Mouse (Mus musculus) limb, embryonic 13.5 days (tissue): Measurements from ENCODE around the gene Bloc1s4. TPM values are rescaled to one million over a fixed set of nuclear protein-coding genes. Genes with fewer than 3 reads are reported as not detected.

Experiments
- ATAC-seq: fragments of 200-750 bp; cut with Nextera tagmentation; 2 replicates; pipeline ENCODE4 v1.8.0; 2017; ENCODE audit warnings: low read depth, moderate number of reproducible peaks, moderate TSS enrichment; ENCODE audit not compliant: low FRiP score
- H3K27ac ChIP-seq: fragments of 300-500 bp; sonication (generic); 2 replicates; pipeline ENCODE4 v1.5.1; 2015; ENCODE audit warnings: inconsistent platforms, mild to moderate bottlenecking, moderate library complexity
- H3K27me3 ChIP-seq: fragments of 300-500 bp; sonication (generic); 2 replicates; pipeline ENCODE4 v1.6.1; 2015; ENCODE audit warnings: mild to moderate bottlenecking, inconsistent platforms
- H3K36me3 ChIP-seq: fragments of 300-500 bp; sonication (generic); 2 replicates; pipeline ENCODE4 v1.6.1; 2015; ENCODE audit warnings: inconsistent platforms, mild to moderate bottlenecking, moderate library complexity
- H3K4me1 ChIP-seq: fragments of 300-500 bp; sonication (generic); 2 replicates; pipeline ENCODE4 v1.6.1; 2015; ENCODE audit warnings: inconsistent platforms
- H3K4me2 ChIP-seq: fragments of 300-500 bp; sonication (generic); replicated peaks from 2 replicates; pipeline ENCODE4 v1.6.1; 2015; ENCODE audit warnings: inconsistent platforms, mild to moderate bottlenecking, moderate library complexity
- H3K4me3 ChIP-seq: fragments of 300-500 bp; sonication (generic); 2 replicates; pipeline ENCODE4 v1.5.1; 2015; ENCODE audit warnings: moderate library complexity, mild to moderate bottlenecking, inconsistent platforms
- H3K9ac ChIP-seq: fragments of 300-500 bp; sonication (generic); 2 replicates; pipeline ENCODE4 v1.6.1; 2015; ENCODE audit warnings: mild to moderate bottlenecking, inconsistent platforms
- H3K9me3 ChIP-seq: fragments of 300-500 bp; sonication (generic); 2 replicates; pipeline ENCODE4 v1.6.1; 2016; ENCODE audit warnings: inconsistent platforms
- WGBS: fragments of 180-500 bp; shearing (Covaris S2); methylation state at CpG from one replicate; pipeline ENCODE4 v1.1.7; 2015; 5-methylcytosine and 5-hydroxymethylcytosine counted together
- polyA plus RNA-seq: library from polyadenylated mRNA; unstranded; fragments of >200 nt; fragmentation: Nextera tagmentation; extraction: Ambion mirVana; gene quantifications from 2 replicates; pipeline ENCODE4 v1.2.1, GENCODE M21; 2015

The Bloc1s4 gene
- polyA plus RNA-seq, 1 experiment from 2014 or later: 28.2 TPM

DNA sequence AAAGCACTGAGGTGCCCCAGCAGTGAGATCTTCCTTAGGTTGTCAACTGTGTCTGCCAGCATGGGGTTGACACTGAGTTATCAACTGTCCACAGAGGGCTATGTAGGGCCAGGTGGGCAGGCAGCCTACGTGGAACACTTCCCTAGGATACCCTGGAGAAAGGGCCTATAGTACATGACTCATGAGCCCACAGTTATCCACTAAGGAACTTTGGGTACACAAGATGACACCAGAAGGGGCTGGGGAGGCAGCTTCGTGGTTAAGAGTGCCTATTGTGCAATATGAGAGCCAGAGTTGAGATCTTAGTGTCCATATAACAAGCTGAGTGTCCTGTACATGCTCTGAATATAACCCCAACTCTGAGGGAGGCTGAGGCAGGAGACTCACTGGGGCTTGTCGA lies 21.2 kb upstream of the Bloc1s4 start:
- no peaks in the 10 kb centered on the region for H3K9me3 ChIP-seq
- H3K4me1 ChIP-seq: no peaks in the 10 kb centered on the region
- H3K36me3 ChIP-seq: no peaks in the 10 kb centered on the region
- no peak overlapping the region for H3K9ac ChIP-seq
- no peaks in the 10 kb centered on the region for H3K27me3 ChIP-seq
- 54% methylated on average over 3 of the region's 3 CpGs for WGBS
- no peak for ATAC-seq
- no peak overlapping the region for H3K4me2 ChIP-seq
- H3K4me3 ChIP-seq: no peak overlapping the region
- no peak overlapping the region for H3K27ac ChIP-seq

DNA sequence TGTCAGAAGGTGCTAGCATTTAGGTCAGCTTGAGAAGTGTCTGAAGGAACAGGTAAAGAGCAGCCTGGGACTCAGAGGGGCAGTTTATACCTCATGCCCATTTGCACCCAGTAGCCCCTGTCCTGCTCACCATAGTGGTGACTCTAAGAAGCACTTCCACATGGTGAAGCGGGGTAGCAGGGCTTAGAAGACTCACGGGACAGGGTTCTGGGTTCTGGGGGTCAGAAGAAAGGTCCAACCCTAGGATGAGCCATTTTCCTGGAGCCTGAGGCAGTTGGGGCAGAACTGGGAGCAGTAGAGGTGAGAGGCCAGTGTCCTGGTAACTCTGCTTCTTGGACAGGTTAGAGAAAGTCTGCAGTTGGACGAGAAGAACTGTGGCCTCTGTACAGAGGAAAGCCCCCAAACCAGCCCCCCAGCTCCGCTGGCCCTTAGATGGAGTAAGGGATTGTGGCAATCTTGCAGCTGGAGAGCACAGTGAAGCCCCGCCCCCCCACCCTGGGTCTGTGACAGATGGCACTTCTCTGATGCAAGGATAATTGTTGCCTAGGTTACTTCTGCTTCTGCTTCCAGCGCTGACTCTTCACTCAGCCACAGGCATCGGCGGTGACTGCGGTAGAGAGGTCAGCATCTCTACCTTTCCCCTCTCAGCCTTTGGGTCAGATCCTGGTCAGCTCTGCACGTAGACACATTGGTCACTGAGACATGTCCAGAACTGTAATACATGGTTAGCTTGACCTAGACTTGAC lies 18.7 kb upstream of the Bloc1s4 start:
- no peak for ATAC-seq
- no peaks in the 10 kb centered on the region for H3K27me3 ChIP-seq
- 36% methylated on average over 10 of the region's 10 CpGs for WGBS

DNA sequence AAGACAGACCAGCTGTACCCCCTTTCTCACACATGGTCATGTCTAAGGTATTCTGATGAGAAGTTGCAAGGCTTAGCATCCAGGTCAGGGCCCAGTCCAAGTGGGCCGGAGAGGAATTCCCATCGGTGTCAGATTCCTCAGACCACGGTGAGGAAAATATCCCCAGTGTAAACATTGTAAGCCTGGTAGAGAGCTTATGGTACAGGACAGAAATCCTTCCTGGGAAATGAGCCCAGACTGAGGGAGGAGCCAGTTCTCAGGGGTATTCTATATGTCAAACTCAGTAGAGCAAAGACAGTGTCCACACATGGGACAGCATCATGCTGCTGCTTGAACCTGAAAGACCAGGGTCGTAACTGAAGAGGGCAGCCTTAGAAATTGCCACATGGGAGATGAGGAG lies 11.4 kb upstream of the Bloc1s4 start:
- Histone ChIP-seq H3K9me3 (no peaks in the 10 kb centered on the region), H3K27ac (no peak overlapping the region), H3K4me1 (peaks cover 25% of the 10 kb centered on the region), H3K36me3 (no peaks in the 10 kb centered on the region), H3K27me3 (no peaks in the 10 kb centered on the region), H3K4me3 (no peak overlapping the region), H3K9ac (no peak overlapping the region), H3K4me2 (no peak overlapping the region)
- no peak for ATAC-seq
- 57% methylated on average over 4 of the region's 4 CpGs for WGBS

More for the DNA sequence above, 18.7 kb upstream of the Bloc1s4 start:
- H3K4me3 ChIP-seq: no peak overlapping the region
- no peak overlapping the region for H3K4me2 ChIP-seq
- H3K4me1 ChIP-seq: peaks cover 20% of the 10 kb centered on the region
- no peaks in the 10 kb centered on the region for H3K36me3 ChIP-seq
- no peaks in the 10 kb centered on the region for H3K9me3 ChIP-seq
- H3K27ac ChIP-seq: no peak overlapping the region
- no peak overlapping the region for H3K9ac ChIP-seq

DNA sequence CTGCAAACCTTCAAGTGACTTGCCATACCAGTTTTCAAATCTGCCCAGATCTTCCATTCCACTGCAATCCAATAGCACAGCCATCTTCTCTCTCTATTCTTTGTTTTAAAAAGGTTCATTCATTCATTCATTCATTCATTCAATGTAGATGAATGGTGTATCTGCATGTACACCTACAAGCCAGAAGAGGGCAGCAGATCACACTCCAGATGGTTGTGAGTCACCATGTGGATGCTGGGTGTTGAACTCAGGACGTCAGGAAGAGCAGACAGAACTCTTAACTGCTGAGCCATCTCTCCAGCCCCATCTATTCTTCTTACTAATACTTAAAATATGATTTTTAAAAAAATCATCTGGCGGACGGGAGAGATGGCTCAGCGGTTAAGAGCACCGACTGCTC lies 8.6 kb upstream of the Bloc1s4 start:
- Histone ChIP-seq H3K4me2 (no peak overlapping the region), H3K9me3 (no peaks in the 10 kb centered on the region), H3K4me1 (peaks cover 4% of the 10 kb centered on the region; the same call in 1 of the 2 replicates), H3K27ac (no peak overlapping the region), H3K4me3 (no peak overlapping the region), H3K36me3 (no peaks in the 10 kb centered on the region), H3K9ac (no peak overlapping the region), H3K27me3 (0 out of 2 replicates have a peak, but pooled peaks cover 1% of the 10 kb centered on the region)
- ATAC-seq: no peak
- 68% methylated on average over 5 of the region's 5 CpGs for WGBS

DNA sequence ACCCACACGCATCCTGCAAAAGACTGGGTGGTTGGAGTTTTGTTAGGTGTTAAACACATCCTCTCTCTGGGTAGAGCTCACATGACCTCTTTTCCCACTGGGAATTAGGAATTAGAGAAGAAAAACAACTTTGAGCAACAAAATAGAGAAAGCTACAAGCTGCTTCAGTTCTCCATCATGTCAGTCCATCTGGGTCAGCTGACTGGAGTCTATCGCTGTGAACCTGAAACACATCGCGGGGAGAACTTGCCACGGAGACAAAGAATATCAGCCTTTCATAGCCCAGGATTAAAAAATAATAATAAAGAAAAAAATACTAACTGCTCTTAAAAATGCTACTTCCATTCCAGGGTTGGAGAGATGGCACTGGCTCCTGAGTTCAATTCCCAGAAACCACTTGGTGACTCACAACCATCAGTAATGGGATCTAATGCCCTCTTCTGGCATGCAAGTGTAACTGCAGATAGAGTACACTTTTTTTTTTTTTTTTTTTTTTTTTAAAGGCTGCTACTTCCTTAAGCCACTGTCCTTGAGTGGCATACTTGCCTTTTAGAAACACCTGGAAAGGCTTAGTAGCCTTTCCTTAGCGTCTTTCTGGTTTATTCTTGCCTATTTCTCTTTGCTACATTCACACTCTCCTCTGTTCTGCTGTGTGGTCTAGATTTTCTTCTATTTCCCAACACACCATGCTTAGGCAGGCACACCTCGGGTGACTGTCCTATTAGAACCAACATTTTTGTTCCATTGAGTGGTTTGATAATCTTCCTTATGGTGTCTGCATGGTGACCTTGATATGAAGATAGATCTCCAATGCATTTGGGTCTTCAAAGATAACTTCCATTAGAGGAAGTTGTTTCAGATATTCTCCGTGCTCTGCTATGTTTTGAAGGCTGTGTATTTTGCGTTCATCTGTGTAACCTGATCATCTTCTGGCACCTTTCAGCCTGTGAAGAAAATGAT lies 1.9 kb upstream of the Bloc1s4 start:
- Histone ChIP-seq H3K27me3 (peaks cover 7% of the 10 kb centered on the region; the same call in 1 of the 2 replicates), H3K9ac (no peak overlapping the region), H3K4me2 (no peak overlapping the region), H3K4me1 (peaks cover 15% of the 10 kb centered on the region), H3K36me3 (peaks cover 2% of the 10 kb centered on the region; the same call in 1 of the 2 replicates), H3K4me3 (no peak overlapping the region), H3K9me3 (no peaks in the 10 kb centered on the region), H3K27ac (no peak overlapping the region)
- ATAC-seq: no peak
- 77% methylated on average over 9 of the region's 9 CpGs for WGBS

DNA sequence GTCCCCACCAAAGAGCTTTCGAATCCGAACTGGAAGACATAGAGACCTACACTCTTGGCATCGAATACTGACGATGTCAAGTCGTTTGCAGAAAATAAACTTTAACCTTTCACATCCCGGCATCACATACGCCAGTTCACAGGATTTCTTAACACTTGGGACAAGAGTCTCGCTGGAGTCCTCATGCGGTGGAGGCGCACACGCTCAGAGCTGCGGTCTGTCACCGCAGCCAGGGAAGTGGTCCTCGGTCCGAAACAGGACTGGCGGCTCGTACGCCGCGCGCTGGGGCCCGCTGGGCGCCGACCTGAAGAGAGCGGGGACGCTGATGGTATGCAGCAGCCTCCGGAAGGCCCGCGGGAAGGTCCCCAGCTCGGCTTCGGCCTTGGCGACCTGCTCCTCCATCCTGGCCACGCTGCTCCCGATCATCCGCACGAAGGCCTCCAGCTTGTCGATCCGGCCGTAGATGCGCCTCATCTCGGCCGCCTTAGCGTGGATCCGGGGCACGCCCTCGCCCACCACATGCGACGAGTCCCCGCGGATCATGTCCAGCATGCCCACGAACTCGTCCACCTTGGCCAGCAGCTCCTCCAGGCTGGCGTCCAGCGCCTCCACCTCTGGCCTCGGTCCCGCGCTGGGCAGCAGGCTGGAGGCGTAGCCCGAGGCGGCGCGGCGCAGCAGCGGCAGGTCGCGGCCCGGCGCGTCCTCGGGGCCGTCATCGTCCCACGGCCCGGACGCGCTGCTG lies 485 bp downstream of the Bloc1s4 start:
- H3K27ac ChIP-seq: no peak overlapping the region
- H3K9me3 ChIP-seq: no peaks in the 10 kb centered on the region

DNA sequence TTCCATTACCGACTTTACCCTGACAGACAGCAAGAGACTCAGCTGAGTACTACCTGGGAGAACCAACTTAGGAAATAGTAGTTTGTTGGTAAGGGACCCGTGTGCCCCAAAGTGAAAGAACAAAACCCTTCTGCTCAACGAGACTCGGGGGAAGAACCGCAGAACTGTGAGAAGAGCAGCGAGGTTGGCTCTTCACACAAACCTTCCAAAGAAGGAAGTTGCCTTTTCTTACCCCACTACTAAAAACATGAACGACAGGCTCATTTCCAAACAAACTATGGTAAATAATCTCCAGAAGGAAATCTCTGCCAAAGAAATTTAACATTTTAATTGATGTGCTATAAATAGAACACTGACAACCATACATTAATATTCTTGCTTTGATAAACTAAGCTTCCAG lies 1.4 kb downstream of the Bloc1s4 start:
- Histone ChIP-seq H3K9ac (no peak overlapping the region), H3K4me3 (peak overlapping the region; percentile 99), H3K9me3 (no peaks in the 10 kb centered on the region), H3K36me3 (peaks cover 3% of the 10 kb centered on the region; the same call in 1 of the 2 replicates), H3K27me3 (peaks cover 6% of the 10 kb centered on the region; the same call in 1 of the 2 replicates), H3K4me2 (peak overlapping the region; percentile 95), H3K27ac (no peak overlapping the region), H3K4me1 (peaks cover 15% of the 10 kb centered on the region)
- no peak for ATAC-seq
- WGBS: 82% methylated on average over 7 of the region's 7 CpGs

More for the DNA sequence above, 485 bp downstream of the Bloc1s4 start:
- Histone ChIP-seq H3K9ac (peak overlapping the region; percentile 90), H3K4me2 (peak overlapping the region; percentile 95), H3K4me3 (peak overlapping the region; percentile 99), H3K27me3 (peaks cover 7% of the 10 kb centered on the region; the same call in 1 of the 2 replicates), H3K36me3 (peaks cover 3% of the 10 kb centered on the region; the same call in 1 of the 2 replicates), H3K4me1 (peaks cover 15% of the 10 kb centered on the region)
- ATAC-seq: peak; percentile 65
- 2% methylated on average over 76 of the region's 76 CpGs for WGBS

DNA sequence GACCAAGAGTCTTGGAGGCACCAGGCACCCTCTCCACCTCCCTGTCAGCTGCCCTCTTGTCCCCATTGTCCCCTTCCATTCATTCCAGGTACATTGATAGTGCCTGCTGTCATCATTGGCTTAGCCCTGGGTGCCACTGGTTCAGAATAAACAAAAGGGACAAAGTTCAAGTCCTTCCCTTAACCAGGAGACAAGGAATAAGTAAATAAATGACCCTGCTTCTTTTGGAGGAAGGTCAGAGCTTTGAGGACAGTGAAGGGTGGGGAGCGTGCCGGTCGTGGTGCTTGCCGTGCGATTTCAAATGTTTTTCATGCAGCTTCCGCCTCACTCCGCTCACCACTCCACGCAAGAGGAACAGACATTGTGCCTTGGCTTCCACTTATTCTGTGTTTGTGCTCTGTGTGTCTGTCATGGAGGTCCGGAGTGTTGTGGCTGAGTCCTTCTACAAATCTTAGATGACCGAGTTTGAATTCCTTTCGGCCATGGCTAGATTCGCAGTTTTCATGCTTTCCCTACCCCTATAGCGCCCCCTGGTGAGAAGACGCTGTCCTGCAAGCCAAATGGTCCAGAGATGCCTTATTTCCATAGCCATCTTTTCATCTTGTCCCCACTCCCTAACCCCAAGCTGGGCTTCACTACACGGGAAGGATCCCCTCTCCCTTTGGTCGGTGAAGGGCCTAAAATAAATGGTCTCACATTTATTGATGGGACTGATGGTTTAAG lies 6.2 kb downstream of the Bloc1s4 start:
- no peak overlapping the region for H3K27ac ChIP-seq
- H3K4me3 ChIP-seq: no peak overlapping the region
- H3K9me3 ChIP-seq: no peaks in the 10 kb centered on the region
- ATAC-seq: no peak
- H3K36me3 ChIP-seq: peaks cover 3% of the 10 kb centered on the region; the same call in 1 of the 2 replicates
- no peak overlapping the region; the same call in 1 of the 2 replicates for H3K4me2 ChIP-seq
- H3K9ac ChIP-seq: no peak overlapping the region
- no peaks in the 10 kb centered on the region for H3K27me3 ChIP-seq
- H3K4me1 ChIP-seq: peaks cover 12% of the 10 kb centered on the region
- 47% methylated on average over 16 of the region's 16 CpGs for WGBS

DNA sequence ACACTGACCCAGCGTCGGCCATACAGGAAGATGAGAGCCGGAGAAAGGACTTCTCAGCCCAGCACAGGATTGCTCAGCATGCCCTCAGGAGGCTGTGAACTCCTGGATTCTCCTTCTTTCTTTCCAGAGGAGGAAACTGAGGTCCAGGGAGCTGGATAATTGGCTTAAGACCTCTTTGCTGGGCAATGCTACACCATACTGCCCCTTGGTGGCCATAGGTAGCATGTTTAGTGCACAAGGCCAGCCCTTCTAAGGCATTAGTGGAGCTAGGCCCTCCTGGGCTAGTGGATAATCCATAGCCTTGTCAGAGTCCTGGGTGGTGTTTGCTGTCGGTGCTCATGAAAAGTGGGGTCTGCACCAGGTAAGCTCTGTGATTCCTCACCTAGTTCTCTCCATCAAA lies 8.6 kb downstream of the Bloc1s4 start:
- WGBS: 69% methylated on average over 4 of the region's 4 CpGs
- Histone ChIP-seq H3K36me3 (no peaks in the 10 kb centered on the region), H3K27ac (no peak overlapping the region), H3K9ac (no peak overlapping the region), H3K4me1 (no peaks in the 10 kb centered on the region), H3K4me3 (no peak overlapping the region), H3K27me3 (no peaks in the 10 kb centered on the region), H3K4me2 (no peak overlapping the region), H3K9me3 (no peaks in the 10 kb centered on the region)
- no peak for ATAC-seq

DNA sequence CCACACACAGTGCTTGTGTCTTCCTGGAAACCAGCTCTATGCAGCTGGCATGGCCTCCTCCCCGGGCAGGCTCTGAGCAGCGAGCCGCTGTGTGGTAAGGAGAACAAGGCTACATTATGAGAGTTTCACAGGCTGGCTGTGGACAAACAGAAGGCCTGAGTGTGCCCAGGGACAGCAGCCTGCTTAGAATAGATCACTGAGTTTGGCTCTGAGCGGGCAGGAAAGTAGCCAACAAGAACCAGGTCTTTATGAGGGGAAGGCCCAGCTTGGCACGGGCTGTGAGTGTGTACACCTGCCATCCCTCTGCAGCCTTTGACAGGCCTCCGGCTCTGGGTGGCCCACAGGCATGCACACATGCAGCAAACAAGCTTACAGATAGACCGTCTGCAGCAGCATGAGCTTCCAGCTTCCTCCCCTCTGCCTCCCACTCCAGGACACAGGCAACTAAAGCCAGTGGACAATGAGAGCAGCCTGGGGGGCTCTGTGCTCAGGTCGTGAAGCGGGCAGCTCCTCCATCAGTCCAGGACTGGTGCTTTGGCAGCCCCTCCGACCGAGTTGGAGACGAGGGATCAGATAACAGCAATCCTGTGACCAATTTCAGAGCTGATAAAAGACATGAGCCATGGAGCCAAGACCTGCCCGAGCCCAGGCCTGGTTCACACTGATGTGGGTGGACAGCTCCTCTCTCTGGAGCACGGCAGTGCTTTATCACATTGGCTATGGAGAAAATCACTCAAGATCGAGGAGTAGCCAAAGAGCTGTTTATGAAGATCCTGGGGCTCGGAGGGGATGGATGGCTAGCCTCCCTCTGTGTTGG lies 9.4 kb downstream of the Bloc1s4 start:
- Histone ChIP-seq H3K9me3 (no peaks in the 10 kb centered on the region), H3K27ac (no peak overlapping the region), H3K36me3 (no peaks in the 10 kb centered on the region), H3K27me3 (no peaks in the 10 kb centered on the region), H3K4me3 (no peak overlapping the region), H3K4me1 (no peaks in the 10 kb centered on the region), H3K4me2 (no peak overlapping the region), H3K9ac (0 out of 2 replicates have a peak overlapping the region, but pooled peaks have one; percentile 5)
- ATAC-seq: no peak
- 47% methylated on average over 16 of the region's 16 CpGs for whole genome bisulfite sequencing
